Mouse (Mus musculus) gonadal fat pad, adult 2 months (tissue): Measurements from ENCODE around the gene Lhfp. TPM values are rescaled to one million over a fixed set of nuclear protein-coding genes. Genes with fewer than 3 reads are reported as not detected.

Experiments used
- polyA plus RNA-seq: library from polyadenylated mRNA; depleted of rRNA; stranded (reverse); fragments of >200 nt; gene quantifications from 2 replicates; pipeline ENCODE4 v1.2.3, GENCODE M21; 2012; rRNA removed

The Lhfp gene
- polyA plus RNA-seq, 1 experiment = 39.2 TPM

Other genes starting within 250 kb of the Lhfp start
- gene Cog6, start 24.3 kb upstream of the Lhfp start, polyA plus RNA-seq = 24.6 and 27.6 TPM in 2 replicates